Mouse (Mus musculus) hindbrain, embryonic 16.5 days (tissue): ENCODE measurements around the gene 4933415A04Rik. TPM values are rescaled to one million over a fixed set of nuclear protein-coding genes. Genes with fewer than 3 reads are reported as not detected.
A peak's percentile ranks its signal among the peaks of the same experiment; 100 is the strongest.

Experiments
- ATAC-seq: fragments of 200-750 bp; cut with Nextera tagmentation; 2 replicates; pipeline ENCODE4 v1.8.0; 2017; ENCODE audit warnings: moderate TSS enrichment, moderate library complexity
- H3K27ac ChIP-seq: fragments of 300-500 bp; sonication (generic); 2 replicates; pipeline ENCODE4 v1.5.1; 2014; ENCODE audit warnings: low read depth, mild to moderate bottlenecking, control low read depth, low read length, moderate library complexity
- H3K27me3 ChIP-seq: fragments of 300-500 bp; sonication (generic); replicated peaks from 2 replicates; pipeline ENCODE4 v1.6.1; 2014; ENCODE audit warnings: low read length; ENCODE audit not compliant: control insufficient read depth, insufficient read depth
- H3K36me3 ChIP-seq: fragments of 300-500 bp; sonication (generic); 2 replicates; pipeline ENCODE4 v1.6.1; 2014; ENCODE audit warnings: mild to moderate bottlenecking, low read length, moderate library complexity, mixed read lengths; ENCODE audit not compliant: control insufficient read depth, insufficient read depth
- H3K4me1 ChIP-seq: fragments of 300-500 bp; sonication (generic); 2 replicates; pipeline ENCODE4 v1.6.1; 2014; ENCODE audit warnings: low read depth, low read length; ENCODE audit not compliant: control insufficient read depth, insufficient read depth
- H3K4me2 ChIP-seq: fragments of 300-500 bp; sonication (generic); 2 replicates; pipeline ENCODE4 v1.6.1; 2014; ENCODE audit warnings: mild to moderate bottlenecking, low read length, control low read depth, moderate library complexity
- H3K4me3 ChIP-seq: fragments of 300-500 bp; sonication (generic); 2 replicates; pipeline ENCODE4 v1.5.1; 2014; ENCODE audit warnings: mild to moderate bottlenecking, low read length, control low read depth, moderate library complexity
- H3K9ac ChIP-seq: fragments of 300-500 bp; sonication (generic); 2 replicates; pipeline ENCODE4 v1.6.1; 2014; ENCODE audit warnings: low read depth, mild to moderate bottlenecking, control low read depth, low read length, moderate library complexity
- H3K9me3 ChIP-seq: fragments of 300-500 bp; sonication (generic); 2 replicates; pipeline ENCODE4 v1.6.1; 2014; ENCODE audit warnings: mild to moderate bottlenecking, low read length, moderate library complexity; ENCODE audit not compliant: control insufficient read depth
- WGBS: fragments of 180-500 bp; shearing (Covaris S2); extraction: QIAGEN DNeasy Blood & Tissue Kit; methylation state at CpG from one replicate; pipeline ENCODE4 v1.1.7; 2014; 5-methylcytosine and 5-hydroxymethylcytosine counted together
- polyA plus RNA-seq: library from polyadenylated mRNA; unstranded; fragments of >200 nt; fragmentation: Nextera tagmentation; extraction: Ambion mirVana; gene quantifications from 2 replicates; pipeline ENCODE4 v1.2.1, GENCODE M21; 2015

Gene 4933415A04Rik
- polyA plus RNA-seq, 1 experiment from 2014 or later = 2.2 TPM

- H3K4me3 ChIP-seq = no peak overlapping the region
- H3K9me3 ChIP-seq = no peaks in the 10 kb centered on the region
- H3K4me2 ChIP-seq = peak overlapping the region; percentile 35
- 21% methylated on average over 19 of the region's 19 CpGs for WGBS
- no peaks in the 10 kb centered on the region for H3K36me3 ChIP-seq
- H3K27ac ChIP-seq = peak overlapping the region; percentile 56
- peak overlapping the region; percentile 38 for H3K9ac ChIP-seq
- H3K27me3 ChIP-seq = no peaks in the 10 kb centered on the region; the same call in 1 of the 2 replicates
- peak; percentile 68 for ATAC-seq
- peaks cover 11% of the 10 kb centered on the region for H3K4me1 ChIP-seq
Observed at GRCm38 (mm10) chr11:43633658-43634401, 47.0 kb downstream of the 4933415A04Rik start.

- no peak overlapping the region for H3K27ac ChIP-seq
- 75% methylated on average over 4 of the region's 4 CpGs for WGBS
- H3K4me2 ChIP-seq = no peak overlapping the region
- H3K4me1 ChIP-seq = peaks cover 11% of the 10 kb centered on the region
- H3K9me3 ChIP-seq = no peaks in the 10 kb centered on the region
- H3K4me3 ChIP-seq = no peak overlapping the region
- H3K9ac ChIP-seq = no peak overlapping the region
- ATAC-seq = no peak
- H3K27me3 ChIP-seq = no peaks in the 10 kb centered on the region
- H3K36me3 ChIP-seq = no peaks in the 10 kb centered on the region
Observed at GRCm38 (mm10) chr11:43636761-43637160, 49.9 kb downstream of the 4933415A04Rik start.

- ATAC-seq = no peak
- Histone ChIP-seq H3K4me2 (no peak overlapping the region), H3K4me3 (no peak overlapping the region), H3K9me3 (no peaks in the 10 kb centered on the region), H3K36me3 (no peaks in the 10 kb centered on the region), H3K9ac (no peak overlapping the region), H3K27ac (no peak overlapping the region), H3K4me1 (peaks cover 14% of the 10 kb centered on the region), H3K27me3 (no peaks in the 10 kb centered on the region)
- WGBS = 95% methylated on average over 3 of the region's 3 CpGs
Observed at GRCm38 (mm10) chr11:43638486-43638885, 51.6 kb downstream of the 4933415A04Rik start.

Other genes with a start within 250 kb of the 4933415A04Rik start
- 51.0 and 56.3 TPM in 2 replicates for gene Pttg1, start 160.8 kb upstream of the 4933415A04Rik start, polyA plus RNA-seq
- gene Slu7, start 153.3 kb upstream of the 4933415A04Rik start, polyA plus RNA-seq = 54.4 and 55.2 TPM in 2 replicates
- gene C1qtnf2, start 112.8 kb upstream of the 4933415A04Rik start, polyA plus RNA-seq = 15.5 and 16.6 TPM in 2 replicates
- 7.1 and 10.7 TPM in 2 replicates for gene Ccnjl, start 58.3 kb upstream of the 4933415A04Rik start, polyA plus RNA-seq
- gene Fabp6, start 14.5 kb downstream of the 4933415A04Rik start, polyA plus RNA-seq = not detected in 2 replicates
- 12.5 and 20.3 TPM in 2 replicates for gene Pwwp2a, start 95.0 kb downstream of the 4933415A04Rik start, polyA plus RNA-seq
- 69.4 and 70.1 TPM in 2 replicates for gene Ttc1, start 161.0 kb downstream of the 4933415A04Rik start, polyA plus RNA-seq